8 mouse cellular contexts compared by ENCODE assay signal in the genomic region with DNA sequence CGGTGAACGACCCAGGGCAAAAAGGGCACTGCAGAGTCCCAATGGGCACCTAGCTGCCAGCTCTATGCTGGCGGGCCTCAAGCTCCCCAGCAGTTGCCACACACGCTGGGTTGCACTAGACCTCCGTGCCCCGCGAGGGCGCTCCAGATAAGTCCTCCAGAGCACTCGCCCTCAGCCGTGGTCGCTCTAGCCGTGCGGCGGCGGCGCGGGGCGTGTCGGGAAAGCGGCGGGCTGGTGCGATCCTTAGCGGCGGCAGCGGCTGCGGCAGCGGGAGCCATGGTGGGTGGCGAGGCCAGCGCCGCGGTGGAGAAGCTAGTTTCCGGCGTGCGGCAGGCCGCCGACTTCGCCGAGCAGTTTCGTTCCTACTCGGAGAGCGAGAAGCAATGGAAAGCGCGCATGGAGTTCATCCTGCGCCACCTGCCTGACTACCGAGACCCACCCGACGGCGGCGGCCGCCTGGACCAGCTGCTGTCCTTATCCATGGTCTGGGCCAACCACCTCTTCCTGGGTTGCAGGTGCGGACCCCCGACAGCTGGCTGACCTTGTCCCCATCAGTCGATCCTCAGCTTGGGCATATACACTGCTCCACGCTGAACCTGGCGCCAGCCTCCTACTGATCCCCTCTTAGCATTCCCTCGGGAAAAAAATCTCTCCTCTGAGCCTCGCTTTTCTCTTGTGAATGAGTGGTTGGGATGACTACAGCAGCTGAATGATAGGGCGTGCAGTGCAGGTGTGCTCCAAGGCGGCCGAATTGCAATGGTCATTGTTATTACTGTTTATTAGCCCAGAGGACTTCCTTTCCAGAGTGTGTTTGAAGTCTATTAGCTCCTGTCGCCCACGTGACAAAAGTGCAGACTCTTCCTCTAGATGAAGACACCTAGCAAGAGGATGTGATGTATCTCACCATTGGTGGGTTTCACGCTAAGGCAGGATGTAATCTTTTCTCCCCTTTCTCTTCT. TPM values are rescaled to one million over a fixed set of nuclear protein-coding genes. Genes with fewer than 3 reads are reported as not detected.
DNase-seq lines count a peak whose midpoint lies in the region; ATAC-seq lines count a peak whose summit lies in the region.

A gene (plus strand): TSS at position 219 of the 959 bp plus-strand sequence.

- peak within 1 kb of the TSS; percentile 68 for H3K4me3 ChIP-seq in forebrain, embryonic 11.5 days (ENCODE audit: low read depth, low read length)
- peak within 1 kb of the TSS; percentile 68 for H3K4me3 ChIP-seq in heart, embryonic 16.5 days (ENCODE audit: low read length)
- H3K4me3 ChIP-seq in liver, embryonic 15.5 days (replicated peaks), result peak within 1 kb of the TSS; percentile 73
- H3K4me3 ChIP-seq in neural tube, embryonic 12.5 days, result peak within 1 kb of the TSS; percentile 71

- peaks cover 9% of the 10 kb centered on the region for H3K36me3 ChIP-seq in forebrain, embryonic 11.5 days (ENCODE audit: control insufficient read depth, insufficient read depth, low read length)
- H3K36me3 ChIP-seq in heart, embryonic 16.5 days (ENCODE audit: control insufficient read depth, insufficient read depth), result peaks cover 25% of the 10 kb centered on the region
- H3K36me3 ChIP-seq in liver, embryonic 15.5 days (replicated peaks), result peaks cover 32% of the 10 kb centered on the region
- peaks cover 27% of the 10 kb centered on the region for H3K36me3 ChIP-seq in neural tube, embryonic 12.5 days

- peak; percentile 87 for ATAC-seq in forebrain, embryonic 11.5 days (replicated peaks; ENCODE audit: low FRiP score)
- peak; percentile 84 for ATAC-seq in heart, embryonic 16.5 days (replicated peaks; ENCODE audit: extremely low read depth, insufficient read depth, low FRiP score)
- ATAC-seq in liver, embryonic 15.5 days (ENCODE audit: insufficient read depth), result peak; percentile 92
- peak; percentile 92 for ATAC-seq in neural tube, embryonic 12.5 days (ENCODE audit: low FRiP score, low read depth)

- DNase-seq in CD8-positive naive resting alpha-beta T cell, adult 2 months (ENCODE audit: low read depth in 2 of 2, low spot score in 2 of 2), result peak; percentile 98 to 99
- peak; percentile 96 for DNase-seq in c-Kit-positive CD71-negative TER-119-negative erythroid progenitor cells, embryonic 14.5 days (ENCODE audit: low read depth)
- DNase-seq in forebrain, embryonic 11.5 days (ENCODE audit: low spot score), result peak; percentile 98
- DNase-seq in kidney, postnatal 36 days, result peak; percentile 96 to 99
- peak; percentile 84 for DNase-seq in telencephalon, adult 2 months (ENCODE audit: low read depth, low spot score)

- 3% methylated on average over 63 of the region's 63 CpGs for WGBS in forebrain, embryonic 11.5 days
- WGBS in heart, embryonic 16.5 days, result 2% methylated on average over 63 of the region's 63 CpGs
- WGBS in liver, embryonic 15.5 days (ENCODE audit: insufficient replicate concordance), result under 1% methylated on average over 63 of the region's 63 CpGs
- 2% methylated on average over 63 of the region's 63 CpGs for WGBS in neural tube, embryonic 12.5 days

- no peak within 1 kb of the TSS for H3K27ac ChIP-seq in forebrain, embryonic 11.5 days (ENCODE audit: low read depth, low read length)
- peak within 1 kb of the TSS; percentile 30; the same call in 1 of the 2 replicates for H3K27ac ChIP-seq in heart, embryonic 16.5 days (ENCODE audit: low read length)
- peak within 1 kb of the TSS; percentile 64 for H3K27ac ChIP-seq in liver, embryonic 15.5 days (replicated peaks)
- H3K27ac ChIP-seq in neural tube, embryonic 12.5 days, result no peak within 1 kb of the TSS

- H3K4me1 ChIP-seq in forebrain, embryonic 11.5 days (replicated peaks; ENCODE audit: control insufficient read depth, insufficient read depth, low read length), result 0 out of 2 replicates have a peak, but pooled peaks cover 4% of the 10 kb centered on the region
- H3K4me1 ChIP-seq in heart, embryonic 16.5 days (ENCODE audit: control insufficient read depth, insufficient read depth, low read length), result peaks cover 5% of the 10 kb centered on the region; the same call in 1 of the 2 replicates
- peaks cover 22% of the 10 kb centered on the region for H3K4me1 ChIP-seq in liver, embryonic 15.5 days (replicated peaks)
- peaks cover 5% of the 10 kb centered on the region for H3K4me1 ChIP-seq in neural tube, embryonic 12.5 days

- peak within 1 kb of the TSS; percentile 86 for H3K4me2 ChIP-seq in forebrain, embryonic 11.5 days (ENCODE audit: low read depth, low read length, severe bottlenecking)
- peak within 1 kb of the TSS; percentile 72 for H3K4me2 ChIP-seq in heart, embryonic 16.5 days (ENCODE audit: low read depth, low read length)
- peak within 1 kb of the TSS; percentile 97 for H3K4me2 ChIP-seq in liver, embryonic 15.5 days
- peak within 1 kb of the TSS; percentile 82 for H3K4me2 ChIP-seq in neural tube, embryonic 12.5 days (replicated peaks)

- peak within 1 kb of the TSS; percentile 83 for H3K9ac ChIP-seq in forebrain, embryonic 11.5 days (ENCODE audit: low read length)
- H3K9ac ChIP-seq in heart, embryonic 16.5 days (ENCODE audit: low read length), result peak within 1 kb of the TSS; percentile 73
- peak within 1 kb of the TSS; percentile 79 for H3K9ac ChIP-seq in liver, embryonic 15.5 days
- peak within 1 kb of the TSS; percentile 78 for H3K9ac ChIP-seq in neural tube, embryonic 12.5 days

- H3K27me3 ChIP-seq in forebrain, embryonic 11.5 days (ENCODE audit: control insufficient read depth, insufficient read depth, low read length), result no peaks in the 10 kb centered on the region
- no peaks in the 10 kb centered on the region for H3K27me3 ChIP-seq in heart, embryonic 16.5 days (ENCODE audit: control insufficient read depth, insufficient read depth, low read length)
- no peaks in the 10 kb centered on the region for H3K27me3 ChIP-seq in liver, embryonic 15.5 days
- no peaks in the 10 kb centered on the region for H3K27me3 ChIP-seq in neural tube, embryonic 12.5 days (replicated peaks)

- H3K9me3 ChIP-seq in forebrain, embryonic 11.5 days (ENCODE audit: control insufficient read depth, low read length), result no peaks in the 10 kb centered on the region
- no peaks in the 10 kb centered on the region for H3K9me3 ChIP-seq in heart, embryonic 16.5 days (replicated peaks; ENCODE audit: control insufficient read depth, low read length)
- no peaks in the 10 kb centered on the region for H3K9me3 ChIP-seq in liver, embryonic 15.5 days (replicated peaks)
- H3K9me3 ChIP-seq in neural tube, embryonic 12.5 days, result no peaks in the 10 kb centered on the region

RNA-seq across cellular contexts. Expression of the gene that starts here (rescaled TPM):
- 130 and 142 TPM in 2 replicates for polyA plus RNA-seq in forebrain, embryonic 11.5 days (2014; fragmentation: Nextera tagmentation; extraction: Ambion mirVana)
- polyA plus RNA-seq in heart, embryonic 16.5 days (2015; fragmentation: Nextera tagmentation; extraction: Ambion mirVana), result 73.0 and 81.1 TPM in 2 replicates
- polyA plus RNA-seq in liver, embryonic 15.5 days (2015; fragmentation: Nextera tagmentation; extraction: Ambion mirVana), result 46.3 and 48.6 TPM in 2 replicates
- 111 and 112 TPM in 2 replicates for polyA plus RNA-seq in neural tube, embryonic 12.5 days (2016; fragmentation: Nextera tagmentation; extraction: Ambion mirVana)

Comparison
In these comparisons a context has a peak if more than half of its experiments do, and no peak if none do; other contexts are left out.
1. H3K27ac ChIP-seq: peak in heart, embryonic 16.5 days (single experiment) and liver, embryonic 15.5 days (single experiment); none in forebrain, embryonic 11.5 days (single experiment) and neural tube, embryonic 12.5 days (single experiment).
2. Peak in every context shown above with its lines, with median percentiles within 50 percentile points of each other: DNase-seq, ATAC-seq, H3K4me2 ChIP-seq, H3K4me3 ChIP-seq and H3K9ac ChIP-seq.